Mouse (Mus musculus) embryo, embryonic 9.5 days (tissue): ENCODE data around the gene Olfr1305.

ENCODE experiments used
- DNase-seq: peaks from one replicate; pipeline ENCODE4 v3.0.0-alpha.2; 2017; ENCODE audit errors: extremely low spot score

The Olfr1305 gene

DNA sequence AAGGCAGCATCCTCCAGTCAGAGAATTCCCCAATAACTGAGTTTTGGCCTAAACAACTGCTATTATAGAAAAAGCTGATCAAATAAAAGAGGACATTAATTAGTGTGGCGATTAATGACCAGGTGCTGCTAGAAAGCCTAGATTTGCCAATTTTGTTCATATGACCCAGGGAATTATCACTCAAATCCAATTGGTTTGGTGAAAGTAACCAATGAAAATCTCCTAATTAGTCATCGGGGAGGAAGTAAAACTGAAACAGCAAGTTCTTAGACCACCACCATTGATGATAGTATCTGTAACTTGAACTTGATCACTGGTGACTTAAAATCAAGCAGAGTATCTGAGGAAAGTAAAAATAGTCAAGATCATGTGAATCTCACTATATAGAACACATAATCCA is at the start of gene Olfr1305:
Olfr1305 (minus strand) TSS at position 101 of the 400 bp plus-strand sequence.
- no peak for DNase-seq

DNA sequence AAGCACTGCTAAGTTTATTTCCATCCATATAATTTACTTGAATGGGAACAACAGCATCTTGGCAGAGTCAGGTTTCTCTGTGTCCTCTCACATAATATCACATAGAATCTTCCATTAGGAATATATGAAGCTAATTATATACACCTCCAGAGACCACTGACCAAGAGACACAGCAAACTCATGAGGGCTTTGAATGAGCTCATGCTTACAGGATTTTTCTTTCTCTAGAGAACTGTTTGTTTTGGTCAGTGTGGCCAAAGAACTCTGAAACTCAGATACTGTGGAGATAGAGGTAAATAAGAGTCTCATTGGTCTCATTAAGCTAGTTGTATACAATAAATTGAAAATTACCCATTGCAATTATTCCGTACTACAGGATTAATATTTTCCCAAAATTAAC is 39.2 kb upstream of the Olfr1305 start, which contains the start of gene Olfr1306:
Olfr1306 (minus strand) TSS at position 101 of the 400 bp plus-strand sequence.
- DNase-seq, result no peak

DNA sequence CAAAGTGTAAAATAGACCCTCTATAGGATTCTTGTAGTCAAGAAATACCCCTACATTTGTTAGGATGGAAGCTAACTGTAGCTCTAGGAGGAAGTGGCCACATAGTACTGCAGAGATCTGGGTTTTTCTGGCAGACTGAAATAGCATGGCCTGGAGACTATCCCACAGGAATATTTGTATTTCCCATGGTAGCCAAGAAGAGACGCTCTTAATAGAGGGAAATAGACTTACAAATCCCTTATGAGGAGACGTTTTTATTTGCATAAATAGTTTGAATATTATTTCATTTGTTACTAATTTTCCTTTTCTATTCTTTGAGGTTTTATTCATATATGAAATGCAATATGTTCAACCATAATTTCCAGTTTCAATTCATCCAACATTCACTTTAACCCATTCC is 56.7 kb downstream of the Olfr1305 start, which contains the start of gene Olfr1303:
Olfr1303 (minus strand) TSS at position 101 of the 400 bp plus-strand sequence.
- no peak for DNase-seq
